Mouse (Mus musculus) thymus, postnatal 25 days (tissue): ENCODE measurements at regions not wholly inside any gene's neighbourhood (a gene's known extent, or its start where the extent isn't known, plus 50 kb on each side); places are given as distances from the start of the nearest gene placed in this dataset.
A peak's percentile ranks its signal among the peaks of the same experiment; 100 is the strongest.

Experiments
- DNase-seq: peaks from one replicate; pipeline ENCODE4 v3.0.0; 2022

- no peak for DNase-seq
Observed at GRCm38 (mm10) chr19:26938911-26939310, 53.2 kb downstream of the Gm815 start.

- DNase-seq: no peak
Observed at GRCm38 (mm10) chr19:26944006-26944405, 58.3 kb downstream of the Gm815 start.

GRCm38 (mm10) chr19:26946562-26946961 lies 60.9 kb downstream of the Gm815 start:
- DNase-seq: no peak

- no peak for DNase-seq
Observed at GRCm38 (mm10) chr19:26948479-26948878, 62.8 kb downstream of the Gm815 start.

- no peak for DNase-seq
Observed at GRCm38 (mm10) chr19:26949153-26949552, 63.5 kb downstream of the Gm815 start.

GRCm38 (mm10) chr19:26953348-26953747 lies 67.7 kb downstream of the Gm815 start:
- DNase-seq: no peak

GRCm38 (mm10) chr19:26966055-26966760 lies 80.5 kb downstream of the Gm815 start:
- no peak for DNase-seq

- DNase-seq: peak; percentile 24
Observed at GRCm38 (mm10) chr19:26973058-26973457, 87.4 kb downstream of the Gm815 start.

GRCm38 (mm10) chr19:26973773-26974548 lies 88.3 kb downstream of the Gm815 start:
- no peak for DNase-seq

GRCm38 (mm10) chr19:26974576-26975204 lies 89.0 kb downstream of the Gm815 start:
- DNase-seq: no peak

GRCm38 (mm10) chr19:26976604-26977322 lies 91.1 kb downstream of the Gm815 start:
- no peak for DNase-seq

- DNase-seq: no peak
Observed at GRCm38 (mm10) chr19:26977887-26978639, 92.4 kb downstream of the Gm815 start.

- DNase-seq: no peak
Observed at GRCm38 (mm10) chr19:26978640-26979007, 92.9 kb downstream of the Gm815 start.

GRCm38 (mm10) chr19:26979322-26979721 lies 93.6 kb downstream of the Gm815 start:
- no peak for DNase-seq

GRCm38 (mm10) chr19:26986672-26987071 lies 101.0 kb downstream of the Gm815 start:
- no peak for DNase-seq

- DNase-seq: no peak
Observed at GRCm38 (mm10) chr19:26987197-26987596, 101.5 kb downstream of the Gm815 start.

GRCm38 (mm10) chr19:26987909-26988456 lies 102.3 kb downstream of the Gm815 start:
- DNase-seq: no peak

GRCm38 (mm10) chr19:26994586-26995352 lies 109.1 kb downstream of the Gm815 start:
- DNase-seq: peak; percentile 25

- peak; percentile 33 for DNase-seq
Observed at GRCm38 (mm10) chr19:26999596-26999995, 113.9 kb downstream of the Gm815 start.

GRCm38 (mm10) chr19:27021930-27022329 lies 136.2 kb downstream of the Gm815 start:
- DNase-seq: no peak

- no peak for DNase-seq
Observed at GRCm38 (mm10) chr19:27022917-27023316, 137.2 kb downstream of the Gm815 start.
